Mouse (Mus musculus): ENCODE measurements at regions not wholly inside any gene's neighbourhood (a gene's known extent, or its start where the extent isn't known, plus 50 kb on each side); places are given as distances from the start of the nearest gene placed in this dataset.

DNA sequence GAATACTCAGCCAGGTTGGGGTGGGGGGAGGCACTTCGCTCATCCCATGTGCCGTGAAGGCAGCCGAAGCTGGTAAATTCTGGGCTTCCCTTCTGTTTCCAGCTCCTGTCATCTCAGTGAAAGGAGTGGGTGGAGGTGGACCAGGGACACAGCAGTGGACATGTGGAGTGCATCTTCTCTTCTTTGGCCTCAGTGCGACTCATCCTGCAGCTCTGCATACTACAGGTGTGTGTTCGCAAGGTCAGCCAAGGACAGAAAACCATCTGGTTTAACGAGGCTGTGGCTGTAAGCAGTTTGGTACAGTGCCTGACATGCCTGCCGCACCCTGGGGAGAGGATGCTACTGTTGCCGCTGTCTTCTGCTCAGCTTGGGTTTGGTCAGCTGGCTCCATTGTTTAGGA is 386.3 kb upstream of the Myt1l start:
- TF ChIP-seq POLR2A (IDR thresholded peaks at IDR 0.05; ENCODE audit: low read depth, low read length) (no peak), CTCF (conservative IDR thresholded peaks at IDR 0.05; ENCODE audit: insufficient read depth, insufficient read length, low read depth, low read length) (no peak)

Data from kidney, adult 2 months (tissue).